Mouse (Mus musculus) thymus, postnatal 0 days (tissue): ENCODE results near the gene Fhit. TPM values are rescaled to one million over a fixed set of nuclear protein-coding genes. Genes with fewer than 3 reads are reported as not detected.

Experiments
- DNase-seq: peaks from one replicate; pipeline ENCODE4 v3.0.0-alpha.2; 2015; ENCODE audit warnings: low spot score
- polyA plus RNA-seq: library from polyadenylated mRNA; unstranded; fragments of >200 nt; fragmentation: Nextera tagmentation; extraction: Ambion mirVana; gene quantifications from 2 replicates; pipeline ENCODE4 v1.2.1, GENCODE M21; 2015

Fhit gene
- polyA plus RNA-seq, 1 experiment from 2014 or later, result 18.0 TPM

DNA sequence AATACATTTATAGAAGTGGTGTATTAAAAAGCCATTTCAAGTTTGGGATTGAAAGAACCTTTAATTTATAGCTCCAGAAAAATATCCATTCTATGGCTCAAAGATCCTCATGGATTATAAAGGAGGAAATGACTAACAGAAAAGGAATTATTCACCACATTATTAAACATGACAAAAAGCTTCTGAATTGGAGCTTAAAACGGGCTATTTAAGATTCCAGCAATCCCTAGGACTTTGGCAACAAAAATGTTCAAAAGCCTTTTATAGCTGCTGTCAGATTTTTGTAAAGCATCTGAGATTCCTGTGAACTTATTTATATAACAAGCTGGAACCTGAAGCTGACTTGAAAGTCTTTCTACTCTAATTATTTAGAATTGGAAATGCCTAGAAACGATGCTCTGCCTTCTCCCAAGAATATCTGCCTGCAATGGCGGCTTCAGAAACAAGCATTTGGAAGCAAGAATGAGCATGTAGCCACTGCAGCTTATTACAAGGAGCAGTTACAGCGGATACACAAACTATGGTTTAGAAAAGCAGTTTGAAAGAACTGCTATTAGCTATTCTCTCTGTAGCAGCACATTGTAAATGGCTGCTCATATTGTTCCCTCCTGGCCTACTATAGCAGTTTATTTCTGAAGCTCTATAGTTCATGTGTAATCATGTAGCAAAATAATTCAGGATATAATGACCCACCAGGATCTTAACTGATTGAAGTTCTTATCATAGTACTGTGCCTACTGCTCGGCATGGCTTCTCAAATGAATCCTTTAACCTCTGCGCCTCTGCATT, 995.0 kb downstream of the Fhit start:
- no peak for DNase-seq

DNA sequence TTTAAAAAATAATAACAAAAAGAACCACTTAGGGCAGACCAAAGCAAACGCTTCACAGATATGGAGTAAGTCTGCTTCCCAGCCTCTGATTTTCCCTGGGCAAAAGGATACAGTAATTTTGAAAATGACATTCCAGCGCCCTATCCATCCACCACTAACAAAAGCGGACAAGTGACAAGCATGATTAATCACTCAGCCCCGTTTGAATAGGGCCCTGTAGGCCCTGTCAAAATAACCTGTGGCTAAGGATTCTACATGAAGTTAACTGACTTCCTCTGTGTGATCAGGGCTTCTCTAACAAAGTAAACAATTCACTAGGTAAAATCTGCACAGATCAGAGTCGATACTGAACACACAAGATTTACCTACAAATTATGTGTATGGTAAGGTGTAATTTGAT, 1012.0 kb downstream of the Fhit start:
- no peak for DNase-seq

DNA sequence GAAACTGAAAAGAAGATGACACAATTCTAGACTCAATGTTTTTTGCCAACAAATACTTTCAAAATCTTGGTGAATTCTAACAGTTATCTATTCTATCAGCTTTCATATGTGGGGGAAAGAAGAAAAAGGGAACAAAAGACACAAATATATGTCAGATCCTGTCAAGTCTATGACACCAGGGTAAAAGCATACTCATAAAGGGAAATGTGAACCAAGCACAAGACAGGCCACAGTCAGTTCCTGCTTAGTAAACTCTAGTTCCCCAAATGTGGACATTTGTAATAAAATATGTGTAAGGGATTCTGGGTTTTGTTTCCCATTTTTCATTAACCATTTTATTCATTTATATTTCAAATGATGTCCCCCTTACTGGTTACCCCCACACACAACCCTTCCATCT, 1022.5 kb downstream of the Fhit start:
- DNase-seq, result no peak

DNA sequence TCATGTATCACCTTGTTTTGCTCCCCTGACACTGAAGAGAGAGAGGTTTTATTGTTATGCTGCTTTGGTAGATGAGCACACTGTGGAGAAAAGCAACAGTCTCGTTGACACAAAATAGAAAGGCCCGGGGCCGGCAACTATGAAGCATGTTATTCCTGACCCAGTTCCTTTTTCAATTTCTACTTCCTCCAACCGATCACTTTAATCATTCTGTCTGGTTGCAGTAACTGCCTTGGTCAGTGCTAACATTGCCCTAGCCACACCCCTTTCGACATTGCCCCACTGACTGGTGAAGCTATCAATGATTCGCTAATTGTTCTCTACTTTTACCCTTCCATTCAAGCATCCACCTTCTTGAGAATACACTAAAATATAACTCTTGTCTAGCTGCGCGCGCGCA, 1028.0 kb downstream of the Fhit start:
- no peak for DNase-seq

DNA sequence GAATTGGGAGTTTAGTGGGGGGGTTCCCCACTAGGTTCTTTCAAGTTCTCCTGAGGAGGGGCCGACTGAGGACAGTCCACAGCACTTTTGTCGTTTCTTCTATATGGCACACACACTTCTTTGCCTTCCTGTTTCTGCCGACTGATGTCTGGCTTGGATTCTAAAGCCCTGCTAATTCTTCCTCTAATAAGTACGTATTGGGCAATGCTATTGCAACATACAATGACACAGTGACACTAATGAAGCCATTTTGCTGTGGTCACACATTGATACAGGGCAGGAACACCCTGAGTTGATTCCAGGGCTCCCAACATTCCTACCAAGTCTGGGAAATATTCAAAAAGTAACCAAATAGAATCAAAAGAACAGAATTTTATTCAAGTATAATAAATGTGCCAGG, 1032.2 kb downstream of the Fhit start:
- DNase-seq, result no peak

DNA sequence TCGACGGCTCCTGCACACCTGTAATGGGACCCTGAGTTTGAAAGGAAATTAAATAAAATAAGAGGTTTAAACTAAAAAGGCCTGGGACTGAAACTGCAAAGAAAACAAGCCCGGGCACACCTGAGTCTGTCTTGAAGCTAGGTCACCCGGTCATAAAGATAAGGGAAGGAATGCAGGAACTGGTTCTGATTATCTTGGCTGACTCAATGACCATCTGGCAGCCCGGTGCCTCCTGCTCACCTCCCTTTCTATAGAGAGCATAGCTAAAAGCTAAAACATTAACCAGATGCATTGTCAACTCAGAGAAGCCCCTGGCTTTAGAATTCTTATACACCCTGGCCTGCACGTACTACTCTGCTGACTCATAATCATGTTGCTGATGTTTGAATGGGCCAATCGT, 1032.7 kb downstream of the Fhit start:
- no peak for DNase-seq

DNA sequence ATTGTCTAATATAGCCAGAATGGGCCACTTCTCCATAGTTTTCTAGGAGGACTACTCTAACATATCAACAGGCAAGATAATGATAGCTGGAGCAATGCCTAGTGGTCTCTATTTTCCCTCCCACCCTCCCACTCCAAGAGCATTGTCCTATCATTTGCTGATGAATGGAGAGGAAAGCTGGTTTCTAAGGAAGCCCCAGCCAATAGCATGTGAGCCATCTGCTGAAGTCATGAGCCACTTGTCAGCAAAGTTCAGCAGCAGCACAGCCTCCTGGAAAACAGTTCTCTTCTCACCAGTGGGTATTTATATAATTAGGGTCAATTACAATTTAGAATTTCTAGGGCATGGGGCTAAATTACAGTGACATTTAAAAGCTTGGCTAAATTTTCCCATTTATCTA, 1035.3 kb downstream of the Fhit start:
- no peak for DNase-seq

DNA sequence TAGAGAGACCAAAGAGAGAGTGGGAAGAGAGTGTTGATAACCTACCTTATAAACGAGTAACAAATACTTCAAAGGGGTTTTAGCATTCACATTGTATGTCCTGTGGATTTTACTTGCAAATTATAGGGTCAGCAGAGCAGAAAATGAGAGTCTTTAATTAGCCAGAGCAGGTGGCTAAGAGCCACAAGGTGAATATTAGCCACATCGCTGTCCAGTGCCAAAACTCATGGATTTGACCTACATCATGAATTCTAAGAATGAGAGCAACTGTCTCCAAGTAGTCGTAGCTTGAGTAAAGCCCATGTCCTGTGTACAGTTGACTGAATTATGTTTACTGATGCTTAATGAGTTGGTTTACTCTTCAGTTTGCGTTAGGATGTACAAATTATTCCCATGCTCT, 1039.7 kb downstream of the Fhit start:
- no peak for DNase-seq

DNA sequence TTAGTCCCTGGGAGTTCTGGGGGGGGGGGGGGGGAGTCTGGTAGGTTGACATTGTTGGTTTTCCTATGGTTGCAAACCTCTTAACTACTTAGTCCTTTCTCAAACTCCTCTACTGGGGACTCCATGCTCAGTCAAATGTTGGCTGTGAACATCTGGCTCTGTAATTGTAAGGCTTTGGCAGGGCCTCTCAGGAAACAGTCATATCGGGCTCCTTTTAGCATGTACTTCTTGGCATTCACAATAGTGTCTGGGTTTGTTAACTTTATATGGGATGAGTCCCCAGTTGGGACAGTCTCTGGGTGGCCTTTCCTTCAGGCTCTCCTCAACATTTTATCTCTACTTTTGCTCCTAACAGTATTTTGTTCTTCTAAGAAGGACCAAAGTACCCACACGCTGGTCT, 1065.6 kb downstream of the Fhit start:
- DNase-seq, result no peak

DNA sequence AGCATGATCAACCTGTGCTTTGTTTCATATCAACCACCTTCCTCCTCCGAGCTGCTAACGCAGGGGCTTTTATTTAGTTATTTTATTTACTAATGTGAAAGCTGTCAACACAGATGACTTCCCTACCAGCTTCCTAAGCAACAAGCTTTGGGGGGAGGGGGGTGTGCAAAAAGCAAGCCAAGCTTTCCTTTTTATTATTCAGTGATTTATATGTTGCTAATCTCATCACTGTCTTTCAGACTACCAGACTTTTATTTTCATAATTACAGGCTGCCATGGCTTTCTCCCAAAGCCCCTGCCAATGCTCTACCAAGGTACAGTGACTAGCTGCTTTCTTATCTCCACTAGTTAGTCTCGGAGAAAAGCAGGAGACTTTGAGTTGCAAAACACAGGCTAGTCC, 1082.8 kb downstream of the Fhit start:
- DNase-seq, result no peak

DNA sequence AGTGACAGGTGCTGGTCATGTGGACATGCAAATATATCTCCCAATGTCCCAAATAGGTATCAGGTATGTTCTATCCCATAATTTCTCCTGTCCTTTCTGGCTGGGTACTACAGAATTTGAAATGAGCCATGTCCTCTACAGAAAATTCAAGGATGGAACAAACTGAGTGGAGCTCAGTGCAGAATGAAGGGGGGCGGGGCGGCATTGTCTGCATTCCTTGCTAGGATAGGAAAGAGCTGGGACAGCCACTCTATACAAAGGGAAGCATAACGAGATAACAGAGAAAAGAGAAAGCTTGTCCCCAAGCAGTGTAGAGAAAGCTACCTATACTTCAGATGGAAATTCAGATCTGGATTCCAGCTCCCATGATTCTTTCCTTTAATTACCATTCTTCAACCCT, 1111.9 kb downstream of the Fhit start:
- DNase-seq, result no peak

DNA sequence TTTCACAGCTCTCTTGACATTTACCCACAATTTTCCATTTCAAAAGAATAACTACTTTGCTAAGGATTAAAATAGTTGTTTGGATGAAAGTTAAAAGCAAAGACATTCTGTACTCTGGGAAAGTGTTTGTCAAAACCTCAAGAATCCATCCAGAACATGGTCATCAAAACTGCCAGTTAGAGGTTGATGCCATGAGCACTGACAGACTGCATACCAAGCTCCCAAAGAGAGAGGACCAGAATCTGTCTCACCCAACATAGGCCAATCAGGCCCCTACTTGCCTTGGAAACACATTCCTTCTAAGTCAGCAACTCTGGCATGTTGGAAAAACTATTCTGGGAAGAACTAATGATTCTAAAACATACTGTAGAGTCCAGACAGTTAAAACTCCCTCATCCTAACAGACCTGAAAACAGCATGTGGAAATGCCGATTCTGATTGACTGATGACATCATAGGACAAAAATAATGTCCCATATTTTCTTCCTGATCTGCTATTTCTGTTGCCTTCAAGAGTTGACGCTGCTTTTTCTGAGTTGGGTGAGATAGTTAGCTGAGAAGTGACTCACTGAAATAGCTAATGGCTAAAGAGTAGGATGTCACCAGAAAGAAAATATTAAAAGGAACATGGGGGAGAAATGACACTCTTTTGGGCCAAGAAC, 1114.6 kb downstream of the Fhit start:
- no peak for DNase-seq

DNA sequence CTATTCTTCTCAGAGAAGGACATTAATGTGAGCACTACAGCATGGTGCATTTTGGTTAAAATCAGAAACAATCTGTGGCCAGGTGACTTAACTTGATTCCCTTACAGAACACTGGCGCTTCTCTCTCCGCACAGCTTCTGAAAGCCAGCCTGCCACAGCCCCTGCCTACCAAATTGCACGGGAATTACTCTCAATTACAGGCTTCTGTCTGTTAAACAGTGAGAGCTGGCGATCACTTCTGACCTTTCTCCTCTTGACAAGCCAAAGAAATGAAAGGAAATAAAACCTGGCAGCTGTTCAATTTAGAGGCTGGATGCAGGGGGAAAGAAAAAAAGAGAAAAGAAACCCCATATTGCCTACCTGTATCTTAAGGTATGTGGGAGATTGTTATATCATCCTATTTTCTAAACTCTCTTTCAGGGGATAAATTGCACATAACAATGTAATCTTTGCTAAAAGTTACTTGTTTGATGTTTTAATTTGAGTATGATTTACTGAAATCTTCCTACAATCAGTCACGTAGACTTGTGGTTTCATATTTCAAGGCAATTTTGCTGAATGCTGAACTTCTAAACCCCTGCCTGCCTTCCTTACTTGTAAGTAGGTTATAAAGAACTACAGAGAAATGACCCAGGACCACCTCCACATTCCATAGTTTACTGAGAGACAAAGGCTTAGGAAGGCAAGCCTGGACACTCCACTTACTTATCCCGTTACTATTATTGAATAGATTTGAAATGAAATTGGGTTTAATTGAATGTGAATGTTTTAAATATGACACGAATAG, 1115.3 kb downstream of the Fhit start:
- no peak for DNase-seq

DNA sequence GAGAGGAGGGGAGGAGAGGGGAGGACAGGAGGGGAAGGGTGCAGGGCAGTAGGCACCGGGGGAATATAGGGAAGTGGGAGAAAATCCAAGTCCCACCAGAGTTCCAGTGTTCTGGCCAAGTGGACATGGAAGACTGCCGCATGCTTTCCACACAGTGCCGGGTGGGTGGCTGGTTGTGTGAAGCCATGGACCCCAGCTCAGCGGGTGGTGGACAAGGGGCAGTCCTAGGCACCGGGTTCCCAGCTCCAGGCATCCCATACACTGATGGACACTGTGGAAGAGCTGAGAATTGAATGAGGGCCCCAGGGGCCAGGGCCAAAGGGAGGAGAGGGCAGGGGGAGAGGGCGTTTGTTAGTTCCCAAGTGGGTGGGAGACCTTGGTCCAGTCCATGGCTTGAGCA, 1123.8 kb downstream of the Fhit start:
- DNase-seq, result no peak

DNA sequence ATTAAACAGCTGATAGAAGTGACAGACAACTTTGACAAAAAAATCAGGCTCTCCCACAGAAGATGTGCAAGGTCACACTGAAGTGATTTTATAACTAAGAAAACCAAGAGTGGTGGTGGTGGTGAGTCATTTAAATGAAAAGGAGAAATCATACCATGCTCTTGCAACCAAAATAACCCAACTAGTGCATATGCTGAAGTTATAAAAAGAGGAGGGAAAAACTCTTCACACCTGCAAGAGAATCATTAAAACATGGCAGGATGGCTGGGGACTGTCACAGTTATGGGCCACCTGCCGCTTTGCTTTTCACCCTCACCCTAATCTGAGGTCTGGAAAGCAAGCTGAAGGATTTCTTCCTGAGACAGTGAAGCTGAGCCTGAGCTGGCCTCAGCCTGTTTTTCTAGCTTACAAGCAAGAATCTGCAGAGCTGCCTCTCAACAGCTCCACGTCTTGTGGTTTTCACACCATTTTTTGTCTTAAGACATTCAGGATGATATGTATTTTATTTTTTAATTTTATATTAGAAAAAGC, 1125.1 kb downstream of the Fhit start:
- DNase-seq, result no peak

DNA sequence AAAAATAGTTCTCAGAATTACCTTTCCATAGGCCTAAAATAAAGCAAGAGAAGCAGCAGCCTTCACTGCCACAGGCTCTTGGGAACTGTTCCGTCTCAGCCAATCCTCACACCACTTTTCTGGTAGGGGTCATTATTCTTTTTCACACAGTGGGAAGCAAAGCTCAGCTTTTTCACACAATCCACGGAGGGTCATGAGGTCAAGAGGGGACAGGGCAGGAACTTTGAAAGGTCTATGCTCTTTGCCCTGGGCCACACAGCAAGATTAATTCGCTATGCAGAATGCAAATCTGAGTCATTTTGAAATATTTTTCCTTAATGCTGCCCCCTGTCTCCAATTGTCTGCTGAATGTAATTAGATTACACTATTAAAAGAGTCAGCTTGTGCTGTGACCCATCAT, 1126.2 kb downstream of the Fhit start:
- DNase-seq, result no peak

DNA sequence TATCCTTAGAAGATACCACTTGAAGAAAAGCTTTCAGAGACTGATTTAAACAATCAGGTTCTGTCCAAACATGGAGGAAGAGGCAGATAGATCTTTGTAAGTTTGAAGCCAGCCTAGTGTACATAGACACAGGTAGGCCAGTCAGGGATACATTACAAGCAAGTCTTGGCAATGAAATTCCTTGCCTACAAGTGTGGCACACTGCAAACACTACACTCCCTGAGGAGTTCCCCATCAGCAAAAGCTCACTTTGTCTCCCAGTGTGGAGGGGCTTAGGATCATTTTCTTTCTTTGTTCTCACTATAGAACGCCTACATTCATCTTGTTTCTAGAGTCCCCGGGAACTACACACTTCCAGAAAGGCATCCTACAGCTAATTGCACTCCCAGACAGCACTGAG, 1126.6 kb downstream of the Fhit start:
- DNase-seq, result no peak

DNA sequence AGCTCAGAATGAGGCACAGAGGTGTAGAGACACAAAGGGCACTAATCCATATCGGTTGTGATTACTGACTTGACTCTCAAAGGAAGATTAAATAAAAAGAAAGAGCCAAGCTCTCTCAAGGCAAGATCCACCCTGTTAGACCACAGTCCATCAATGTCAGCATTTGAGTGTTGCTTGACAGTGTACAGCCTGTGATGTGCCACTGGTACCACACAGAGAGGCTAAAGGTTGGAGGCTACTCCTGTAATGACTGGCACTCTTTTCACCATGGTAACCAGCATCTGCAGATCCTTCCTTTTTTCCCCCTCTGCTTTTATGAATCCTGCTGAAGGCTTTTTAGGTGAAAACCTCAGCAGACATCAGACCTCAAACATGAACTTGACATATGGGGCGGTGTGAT, 1138.5 kb downstream of the Fhit start:
- DNase-seq, result no peak

DNA sequence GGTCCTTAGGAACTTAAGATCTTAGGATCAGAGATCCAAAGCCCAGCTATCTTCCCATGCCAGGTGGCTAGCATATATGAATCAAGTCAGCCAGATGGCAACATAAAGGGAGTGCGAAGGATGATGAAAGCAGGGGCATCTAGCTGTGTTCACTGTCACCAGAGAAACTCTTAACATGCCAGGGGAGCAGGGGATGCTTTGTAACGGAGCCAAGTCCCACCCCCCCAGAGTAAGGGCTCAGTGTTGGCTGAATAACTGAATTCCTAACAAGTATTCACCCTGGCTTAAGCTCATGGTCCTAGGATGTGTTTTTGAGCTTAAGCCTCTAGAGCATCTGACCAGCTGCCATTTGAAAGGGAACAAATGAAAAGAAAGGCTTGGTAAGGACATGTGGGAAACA, 1139.5 kb downstream of the Fhit start:
- DNase-seq, result no peak

DNA sequence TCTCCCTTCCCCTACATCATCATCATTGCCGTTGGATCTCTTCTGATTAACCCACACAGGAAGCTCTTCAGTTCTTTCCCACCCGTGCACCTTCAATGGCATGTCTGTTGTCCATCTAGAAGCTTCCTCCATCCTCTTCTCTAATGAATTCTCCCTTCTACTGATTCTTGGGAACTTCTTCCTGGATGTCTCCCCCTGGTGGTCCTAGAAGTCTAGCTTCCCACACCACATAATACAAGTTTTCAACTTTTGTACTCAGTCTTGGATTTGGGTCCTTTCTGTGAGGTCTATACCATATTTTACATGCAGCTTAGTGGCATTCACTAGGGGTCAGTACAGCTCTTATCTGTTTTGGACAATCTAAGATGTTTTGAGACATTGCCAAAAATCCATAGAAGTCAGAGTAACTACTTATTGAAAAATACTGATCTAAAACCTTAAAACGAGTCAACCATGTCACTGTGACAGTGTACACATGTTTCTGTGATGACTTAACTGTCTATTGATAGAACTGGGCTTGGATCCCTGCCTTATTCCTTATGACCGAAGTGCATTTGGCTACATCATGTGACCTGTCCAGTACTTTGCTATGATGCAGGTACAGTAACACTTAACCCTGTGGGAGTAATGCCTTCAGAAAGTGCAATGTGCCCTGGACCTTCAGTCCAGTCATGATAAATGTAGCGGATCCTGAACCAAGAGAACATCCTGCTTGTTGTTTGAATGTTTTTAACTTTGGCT, 1141.3 kb downstream of the Fhit start:
- DNase-seq, result no peak

DNA sequence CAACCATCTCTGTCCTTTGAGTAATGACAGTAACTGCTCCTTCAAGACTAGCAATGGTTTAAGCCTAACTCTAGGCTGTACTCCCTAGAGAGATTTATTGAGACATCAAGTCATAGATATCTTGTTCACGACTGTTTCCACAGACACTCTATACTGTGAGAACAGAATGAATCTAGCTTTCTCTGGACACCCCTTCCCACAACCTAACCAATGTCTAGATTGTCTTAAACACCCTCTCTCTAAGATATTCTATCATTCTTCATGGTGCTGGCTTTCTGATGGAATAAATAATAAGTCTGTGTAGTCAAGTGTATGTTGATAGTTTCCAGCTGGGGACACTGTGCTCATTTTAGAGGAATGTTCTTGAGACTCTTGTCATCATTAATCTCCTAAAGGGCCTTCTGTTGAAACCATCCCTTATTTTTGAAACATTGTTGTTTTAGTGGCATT, 1148.0 kb downstream of the Fhit start:
- DNase-seq, result no peak
